27 mouse cellular contexts compared by ENCODE assay signal in the genomic region with DNA sequence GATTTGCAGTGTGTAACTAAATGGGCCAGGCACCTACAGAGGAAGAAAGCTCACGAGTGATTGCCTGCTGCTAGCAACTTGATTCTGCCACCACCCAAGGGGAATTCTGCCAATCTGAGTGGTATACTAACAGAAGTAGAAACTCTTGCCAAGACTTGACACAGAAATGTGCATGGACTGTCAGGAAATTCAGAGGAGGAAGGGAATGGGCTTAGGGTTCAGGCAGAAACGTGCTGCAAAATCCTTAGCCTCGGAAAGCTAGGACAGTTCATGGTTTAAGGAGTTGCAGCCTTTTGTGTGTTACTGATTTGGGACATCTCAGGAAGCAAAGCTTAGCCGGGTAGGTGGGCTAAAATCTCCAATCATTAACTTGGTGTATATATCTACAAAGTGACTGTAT. TPM values are rescaled to one million over a fixed set of nuclear protein-coding genes. Genes with fewer than 3 reads are reported as not detected.
DNase-seq lines count a peak whose midpoint lies in the region; ATAC-seq and TF ChIP-seq lines count a peak whose summit lies in the region.
"Had no signal": no experiment of that assay in that cellular context is flagged by ENCODE, and none has a peak within 500 bp of the region (broad histone marks: within the 10 kb centered on the region; RNA-seq: fewer than 3 reads in every experiment).

A gene (minus strand): TSS at position 101 of the 400 bp plus-strand sequence.

- no peaks in the 10 kb centered on the region for H3K27me3 ChIP-seq in kidney, postnatal 0 days (ENCODE audit: insufficient read depth, low read length)
- H3K27me3 ChIP-seq in kidney, embryonic 14.5 days (ENCODE audit: control insufficient read depth, insufficient read depth, low read length), result no peaks in the 10 kb centered on the region
- H3K27me3 ChIP-seq in small intestine, adult 2 months (ENCODE audit: control insufficient read depth, insufficient read depth, low read length), result no peaks in the 10 kb centered on the region
- H3K27me3 ChIP-seq in hindbrain, embryonic 13.5 days, result no peaks in the 10 kb centered on the region
- H3K27me3 ChIP-seq: CH12.LX; embryonic facial prominence, embryonic 12.5 days; forebrain, embryonic 13.5 days; midbrain, embryonic 13.5 days had no signal

- H3K27ac ChIP-seq in kidney, postnatal 0 days, result no peak within 1 kb of the TSS
- H3K27ac ChIP-seq in kidney, embryonic 14.5 days (ENCODE audit: low read depth, low read length), result no peak within 1 kb of the TSS
- H3K27ac ChIP-seq in small intestine, adult 2 months (ENCODE audit: insufficient read depth, low read depth, low read length), result peak within 1 kb of the TSS; percentile 80
- H3K27ac ChIP-seq in hindbrain, embryonic 13.5 days, result no peak within 1 kb of the TSS
- H3K27ac ChIP-seq: embryonic facial prominence, embryonic 12.5 days; forebrain, embryonic 13.5 days; midbrain, embryonic 13.5 days had no signal

- no peak within 1 kb of the TSS for H3K4me3 ChIP-seq in kidney, postnatal 0 days (replicated peaks; ENCODE audit: low read depth, low read length)
- no peak within 1 kb of the TSS for H3K4me3 ChIP-seq in kidney, embryonic 14.5 days (ENCODE audit: low read length)
- H3K4me3 ChIP-seq in small intestine, adult 2 months (ENCODE audit: low read depth, low read length), result no peak within 1 kb of the TSS; the same call in 1 of the 2 replicates
- no peak within 1 kb of the TSS for H3K4me3 ChIP-seq in hindbrain, embryonic 13.5 days
- H3K4me3 ChIP-seq: embryonic facial prominence, embryonic 12.5 days; forebrain, embryonic 13.5 days; midbrain, embryonic 13.5 days had no signal

- DNase-seq in kidney, postnatal 0 days (ENCODE audit: low spot score), result no peak
- peak; percentile 44 for DNase-seq in adipocyte (ENCODE audit: low spot score)
- DNase-seq in brain, embryonic 14.5 days (ENCODE audit: low read depth), result peak; percentile 36
- DNase-seq in adrenal gland, adult 18-20 months (ENCODE audit: low spot score in 2 of 2), result no peak
- DNase-seq: adrenal gland, postnatal 14 days; cerebellum, adult 11-12 months; cerebellum, postnatal 14 days; kidney, adult 2 months; kidney, postnatal 25 days; left cerebral cortex, postnatal 4 days had no signal

- no peak for TF ChIP-seq CTCF in kidney, postnatal 0 days (IDR thresholded peaks at IDR 0.05; ENCODE audit: low read depth)
- TF ChIP-seq CTCF in brain, embryonic 14.5 days (IDR thresholded peaks at IDR 0.05; ENCODE audit: borderline replicate concordance, extremely low read depth, insufficient read depth, insufficient read length), result no peak
- no peak for TF ChIP-seq CTCF in small intestine, adult 2 months (IDR thresholded peaks at IDR 0.05; ENCODE audit: extremely low read depth, insufficient read length, insufficient replicate concordance, low read depth, low read length)

- H3K36me3 ChIP-seq in kidney, postnatal 0 days (ENCODE audit: insufficient read depth, low read length), result no peaks in the 10 kb centered on the region
- peaks cover 3% of the 10 kb centered on the region; the same call in 1 of the 2 replicates for H3K36me3 ChIP-seq in kidney, embryonic 14.5 days (ENCODE audit: control insufficient read depth, insufficient read depth, low read length)
- no peaks in the 10 kb centered on the region; the same call in 1 of the 2 replicates for H3K36me3 ChIP-seq in small intestine, adult 2 months (ENCODE audit: control insufficient read depth, insufficient read depth, low read length)
- H3K36me3 ChIP-seq in hindbrain, embryonic 13.5 days, result peaks cover 30% of the 10 kb centered on the region

- H3K9me3 ChIP-seq in kidney, postnatal 0 days (replicated peaks; ENCODE audit: low read length), result no peaks in the 10 kb centered on the region
- no peaks in the 10 kb centered on the region for H3K9me3 ChIP-seq in kidney, embryonic 14.5 days (ENCODE audit: control insufficient read depth, low read length)
- H3K9me3 ChIP-seq in hindbrain, embryonic 13.5 days, result no peaks in the 10 kb centered on the region
- H3K9me3 ChIP-seq: embryonic facial prominence, embryonic 12.5 days; forebrain, embryonic 13.5 days; midbrain, embryonic 13.5 days had no signal

- H3K4me1 ChIP-seq in kidney, postnatal 0 days (replicated peaks; ENCODE audit: insufficient read depth, low read length), result 0 out of 2 replicates have a peak, but pooled peaks cover 5% of the 10 kb centered on the region
- no peaks in the 10 kb centered on the region for H3K4me1 ChIP-seq in kidney, embryonic 14.5 days (ENCODE audit: control insufficient read depth, insufficient read depth, low read length)
- peaks cover 30% of the 10 kb centered on the region for H3K4me1 ChIP-seq in small intestine, adult 2 months (ENCODE audit: control insufficient read depth, insufficient read depth, insufficient read length, low read length)
- H3K4me1 ChIP-seq in hindbrain, embryonic 13.5 days (replicated peaks), result peaks cover 12% of the 10 kb centered on the region
- H3K4me1 ChIP-seq: embryonic facial prominence, embryonic 12.5 days; forebrain, embryonic 13.5 days had no signal

- peak within 1 kb of the TSS; percentile 18; the same call in 1 of the 2 replicates for H3K9ac ChIP-seq in kidney, postnatal 0 days (ENCODE audit: low read depth, low read length)
- no peak within 1 kb of the TSS for H3K9ac ChIP-seq in kidney, embryonic 14.5 days (ENCODE audit: low read depth, low read length)
- no peak within 1 kb of the TSS for H3K9ac ChIP-seq in hindbrain, embryonic 13.5 days
- H3K9ac ChIP-seq: embryonic facial prominence, embryonic 12.5 days; forebrain, embryonic 13.5 days; midbrain, embryonic 13.5 days had no signal

- TF ChIP-seq POLR2A in brain, embryonic 14.5 days (IDR thresholded peaks at IDR 0.05; ENCODE audit: borderline replicate concordance, extremely low read depth, insufficient read depth, insufficient read length, poor library complexity, severe bottlenecking), result no peak
- no peak for TF ChIP-seq POLR2A in small intestine, adult 2 months (IDR thresholded peaks at IDR 0.05; ENCODE audit: low read depth, low read length)

- 75% methylated on average over 4 of the region's 4 CpGs for WGBS in kidney, postnatal 0 days
- 89% methylated on average over 4 of the region's 4 CpGs for WGBS in kidney, embryonic 14.5 days
- 57% methylated on average over 4 of the region's 4 CpGs for WGBS in small intestine, adult 2 months
- 87% methylated on average over 4 of the region's 4 CpGs for WGBS in hindbrain, embryonic 13.5 days

- no peak for ATAC-seq in kidney, postnatal 0 days (replicated peaks; ENCODE audit: low FRiP score, low read depth)
- no peak for ATAC-seq in kidney, embryonic 14.5 days (ENCODE audit: low FRiP score, low TSS enrichment)
- no peak for ATAC-seq in hindbrain, embryonic 13.5 days (ENCODE audit: low FRiP score)
- ATAC-seq: forebrain, embryonic 13.5 days; lung, postnatal 0 days; midbrain, embryonic 13.5 days had no signal

- no peak within 1 kb of the TSS for H3K4me2 ChIP-seq in kidney, postnatal 0 days (ENCODE audit: low read length)
- H3K4me2 ChIP-seq in kidney, embryonic 14.5 days (replicated peaks; ENCODE audit: low read depth, low read length), result no peak within 1 kb of the TSS
- no peak within 1 kb of the TSS for H3K4me2 ChIP-seq in hindbrain, embryonic 13.5 days
- H3K4me2 ChIP-seq: embryonic facial prominence, embryonic 12.5 days; forebrain, embryonic 13.5 days; midbrain, embryonic 13.5 days had no signal

RNA-seq across cellular contexts. Expression of the gene that starts here (rescaled TPM):
- polyA plus RNA-seq in kidney, postnatal 0 days (2015; fragmentation: Nextera tagmentation; extraction: Ambion mirVana), result not detected in 2 replicates
- 0.17 TPM in 1 of 2 replicates, not detected in the other for polyA plus RNA-seq in kidney, embryonic 14.5 days (2014; fragmentation: Nextera tagmentation; extraction: Ambion mirVana)
- polyA plus RNA-seq in brain, embryonic 14.5 days (2012; rRNA removed), result not detected in 2 replicates
- polyA plus RNA-seq in small intestine, adult 2 months (2012; rRNA removed), result not detected in 2 replicates
- not detected in 2 replicates for polyA plus RNA-seq in hindbrain, embryonic 13.5 days (2015; fragmentation: Nextera tagmentation; extraction: Ambion mirVana)
- total RNA-seq in adrenal gland, adult 18-20 months (2021), result not detected
- total RNA-seq: adrenal gland, postnatal 14 days; CH12.LX; gastrocnemius, adult 8-10 months; layer of hippocampus, adult 8-10 months; left cerebral cortex, postnatal 4 days; liver, adult 2 months; MEL; monocyte, adult 5-6 weeks had no signal
- polyA plus RNA-seq: forebrain, embryonic 13.5 days; gonadal fat pad, adult 2 months; heart, embryonic 16.5 days; hindbrain, embryonic 11.5 days; kidney, adult 2 months; liver, adult 2 months; liver, embryonic 16.5 days; lung, postnatal 0 days; midbrain, embryonic 13.5 days had no signal

Comparison
In these comparisons a context has a peak if more than half of its experiments do, and no peak if none do; other contexts are left out.
1. Peak in DNase-seq in brain, embryonic 14.5 days; RNA of the gene not detected or under 1 TPM.